Mouse (Mus musculus) liver, adult 2 months (tissue): ENCODE measurements around the gene Nol3.

Experiments used
- CTCF ChIP-seq: fragments of 200-500 bp; IDR thresholded peaks from 2 replicates; pipeline ENCODE4 v1.5.1; 2011; ENCODE audit warnings: low read depth, low read length, control low read depth
- POLR2A ChIP-seq: fragments of 200-500 bp; IDR thresholded peaks from 2 replicates; pipeline ENCODE4 v1.6.1; 2011; ENCODE audit warnings: low read length, control low read depth; ENCODE audit not compliant: insufficient read depth; ENCODE audit errors: extremely low read depth

DNA sequence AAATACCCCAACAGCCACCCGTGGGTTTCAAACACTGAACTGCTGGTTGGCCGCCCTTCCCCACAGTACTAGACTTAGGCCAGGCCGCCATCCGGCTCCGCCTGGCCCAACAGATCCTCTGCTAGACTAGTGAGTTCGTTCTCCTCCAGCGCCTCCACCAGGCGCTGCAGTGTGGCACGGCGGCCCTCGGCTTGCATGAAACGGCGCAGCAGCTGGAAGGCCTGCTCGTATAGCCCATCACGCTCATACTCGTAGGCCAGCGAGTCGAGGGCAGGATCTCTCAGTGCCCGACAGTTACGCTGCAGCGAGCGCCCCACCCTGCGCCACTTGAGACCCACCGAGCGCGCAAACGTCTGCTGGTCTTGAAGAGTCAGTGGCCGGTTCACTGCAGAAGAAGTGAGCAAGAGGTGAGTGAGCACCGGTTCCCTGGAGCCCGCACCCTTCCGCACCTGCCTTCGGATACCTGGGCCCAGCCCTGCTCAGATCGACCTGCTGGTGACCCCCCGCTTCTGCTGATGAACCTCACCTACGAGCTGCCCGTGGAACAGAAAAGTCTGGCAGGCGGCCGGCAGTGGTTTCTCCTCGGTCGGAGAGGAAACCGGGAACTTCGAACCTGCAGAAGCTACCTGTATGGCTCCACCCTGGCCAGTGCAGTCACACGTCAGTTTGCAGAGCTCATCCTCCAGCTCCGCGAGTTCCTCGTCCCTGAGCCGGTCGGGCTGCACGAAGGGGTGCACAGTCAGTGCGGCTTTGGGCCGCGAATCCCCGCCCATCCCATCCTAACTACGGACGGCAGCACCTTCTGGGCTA lies 16.8 kb upstream of the Nol3 start:
- TF ChIP-seq CTCF (no peak), POLR2A (no peak)
